Mouse (Mus musculus): ENCODE measurements around the gene Gpd1.
"Not testable (repeated sequence)": the region's sequence is repeated elsewhere in the genome, so short reads cannot be mapped to it uniquely, and the experiment has no call there.

Gpd1 gene

DNA sequence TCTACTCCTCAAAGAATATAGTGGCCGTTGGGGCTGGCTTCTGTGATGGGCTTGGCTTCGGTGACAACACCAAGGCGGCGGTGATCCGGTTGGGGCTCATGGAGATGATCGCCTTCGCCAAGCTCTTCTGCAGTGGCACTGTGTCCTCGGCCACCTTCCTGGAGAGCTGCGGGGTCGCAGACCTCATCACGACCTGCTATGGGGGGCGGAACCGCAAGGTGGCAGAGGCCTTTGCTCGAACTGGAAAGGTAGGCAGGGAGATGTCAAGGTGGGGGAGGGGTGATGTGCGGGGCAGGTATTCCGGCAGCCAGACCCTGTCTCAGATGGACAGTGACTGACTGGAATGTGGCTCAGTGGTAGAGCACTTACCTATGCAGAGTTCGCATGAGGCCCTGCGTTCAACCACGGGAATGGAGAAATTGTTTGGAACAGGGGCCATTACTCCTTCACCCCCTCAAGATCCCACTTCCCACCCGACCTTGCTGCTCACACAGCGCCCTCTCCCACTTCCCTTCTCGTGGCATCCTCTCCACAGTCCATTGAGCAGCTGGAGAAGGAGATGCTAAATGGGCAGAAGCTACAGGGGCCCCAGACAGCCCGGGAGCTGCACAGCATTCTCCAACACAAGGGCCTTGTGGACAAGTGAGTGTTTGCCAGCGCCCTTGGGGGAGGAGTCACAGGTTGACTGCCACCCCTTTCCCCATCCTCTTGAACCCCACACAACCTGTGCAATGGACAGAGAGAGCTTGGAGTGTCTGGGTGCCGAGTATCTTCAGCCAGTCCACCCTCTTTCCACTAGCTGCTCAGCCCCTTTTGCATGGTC is 4.8 kb downstream of the Gpd1 start:
- DNase-seq (ENCODE audit: low spot score): no peak

DNA sequence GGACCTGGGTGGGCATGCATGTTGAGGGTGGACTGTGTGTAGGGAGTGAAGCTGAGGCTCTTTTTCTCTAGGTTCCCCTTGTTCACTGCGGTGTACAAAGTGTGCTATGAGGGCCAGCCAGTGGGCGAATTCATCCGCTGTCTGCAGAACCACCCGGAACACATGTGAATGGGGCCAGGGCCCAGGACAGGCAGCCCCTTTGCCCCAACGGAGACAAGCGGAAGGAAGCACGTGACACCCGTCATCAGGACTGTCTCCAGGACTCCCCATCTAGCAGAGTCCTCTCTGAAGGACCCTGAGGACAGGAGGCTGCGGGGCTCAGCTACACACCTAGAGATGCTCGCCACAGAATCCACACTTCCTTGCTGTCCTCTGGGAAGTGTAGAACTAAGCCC is 5.8 kb downstream of the Gpd1 start:
- DNase-seq (ENCODE audit: low spot score): no peak

DNA sequence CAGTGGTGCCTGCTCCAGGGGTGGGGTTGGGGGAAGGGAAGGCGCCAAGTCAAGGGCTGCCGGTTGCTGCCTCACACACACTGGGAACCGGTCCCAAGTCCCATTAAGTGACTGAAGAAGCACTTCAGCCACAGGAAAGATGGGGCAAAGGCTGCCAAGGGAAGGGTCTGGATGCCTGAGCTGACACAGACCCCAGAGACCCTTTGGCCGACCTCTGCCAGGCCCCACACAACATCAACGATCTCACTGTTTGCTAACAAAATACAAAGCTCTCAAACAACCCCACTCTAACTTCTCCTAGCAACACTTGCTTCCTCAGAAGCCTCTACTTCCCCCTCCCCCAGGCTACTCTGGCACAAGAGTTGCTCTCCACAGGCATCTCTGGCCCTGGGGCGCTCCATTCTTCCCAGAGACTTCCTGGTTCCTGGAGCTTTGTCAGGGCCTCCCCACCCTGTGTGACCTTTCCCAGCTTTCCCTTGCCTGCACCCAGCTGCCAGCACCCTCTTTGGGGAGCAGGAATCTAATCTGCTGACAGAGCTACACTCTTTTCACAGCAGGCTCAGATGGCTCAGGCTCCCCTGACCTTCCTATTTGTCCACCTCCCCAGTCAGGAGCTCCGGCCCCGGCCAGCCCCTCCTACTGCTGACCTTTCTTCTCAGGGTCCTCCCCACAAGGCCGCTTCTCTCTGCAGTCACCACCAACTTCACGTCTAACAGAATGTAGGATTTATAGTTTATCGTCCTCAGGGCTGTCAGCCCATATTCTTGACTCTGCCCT is 6.4 kb downstream of the Gpd1 start:
- peak; percentile 71 for DNase-seq (ENCODE audit: low spot score)

DNA sequence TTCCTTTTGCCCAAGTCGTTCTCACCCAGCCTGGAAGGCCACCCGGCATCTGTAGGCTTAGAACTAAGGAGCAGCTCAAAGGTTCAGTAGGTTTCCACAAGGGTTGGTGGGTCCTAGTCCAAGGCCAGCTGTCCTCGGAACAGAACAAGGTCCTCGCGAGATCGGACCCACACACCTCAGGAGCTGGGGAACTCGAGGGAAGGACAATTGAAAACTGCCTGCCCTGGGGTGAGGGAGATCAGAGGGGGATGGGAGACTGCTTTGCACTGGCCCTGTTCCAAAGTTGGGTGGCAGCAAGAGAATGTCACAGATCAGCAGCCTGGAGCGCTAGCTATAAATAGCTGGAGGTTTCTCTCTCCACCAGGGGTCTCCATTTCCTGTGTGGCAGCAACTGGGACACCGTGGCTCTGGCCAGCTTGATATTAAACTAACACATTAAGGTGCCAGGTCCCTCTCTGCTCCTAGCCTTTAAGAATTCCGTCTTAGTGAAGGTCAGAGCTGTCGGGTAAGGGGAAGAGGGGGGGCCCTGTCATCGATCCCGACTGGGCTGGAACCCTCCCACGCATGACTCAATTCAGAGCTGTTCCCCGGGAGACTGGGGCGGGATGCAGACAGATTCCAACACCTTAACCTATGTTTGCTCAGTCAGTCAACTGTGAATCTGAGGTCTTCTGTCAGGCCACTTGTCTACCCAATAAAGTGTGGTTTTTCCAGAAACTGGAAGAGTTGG is 7.1 kb downstream of the Gpd1 start:
- DNase-seq (ENCODE audit: low spot score): peak; percentile 66

DNA sequence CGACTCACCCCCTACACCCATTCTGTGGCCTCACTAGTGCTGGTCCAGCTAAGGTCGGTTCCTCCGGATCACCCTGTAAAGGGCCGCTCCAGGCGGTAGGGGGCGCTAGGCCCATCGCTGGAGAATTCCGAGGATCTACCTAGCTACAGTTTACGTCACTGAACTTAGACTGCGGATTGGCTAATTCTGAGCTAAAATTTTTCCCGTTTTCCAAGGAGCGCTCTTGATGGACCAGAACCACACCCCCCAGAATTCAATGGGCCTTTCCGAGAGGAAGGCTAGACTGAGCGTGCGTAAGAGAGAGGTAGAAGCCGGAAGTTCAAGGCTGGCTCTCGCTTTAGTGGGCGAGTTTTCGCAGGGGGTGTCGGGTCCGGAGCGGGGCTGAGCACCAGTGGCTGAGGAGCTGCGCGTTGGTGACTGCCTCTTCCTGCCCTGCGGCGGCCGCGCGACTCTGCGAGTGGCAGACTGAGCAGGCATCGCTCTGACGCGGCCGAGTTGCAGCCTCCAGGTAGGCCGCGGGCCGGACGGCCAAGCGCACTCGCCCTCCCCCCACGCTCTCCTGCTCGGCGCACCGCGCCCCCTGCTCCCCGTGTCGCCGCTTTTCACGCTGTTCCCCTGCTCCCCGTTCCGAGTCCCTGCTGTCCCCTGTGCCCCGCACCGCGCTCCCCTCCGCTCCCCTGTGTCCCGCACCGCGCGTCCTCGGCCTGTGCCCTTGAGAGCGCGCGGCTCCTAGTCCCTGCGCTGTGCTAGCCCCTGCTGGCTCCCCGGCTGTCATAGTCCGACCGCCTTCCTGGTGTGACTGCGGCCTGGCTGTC is 8.2 kb downstream of the Gpd1 start, which contains the start of gene Cox14:
Gene Cox14 (plus strand): TSS at position 278 of the 815 bp plus-strand sequence.
- DNase-seq (ENCODE audit: low spot score): peak; percentile 92

DNA sequence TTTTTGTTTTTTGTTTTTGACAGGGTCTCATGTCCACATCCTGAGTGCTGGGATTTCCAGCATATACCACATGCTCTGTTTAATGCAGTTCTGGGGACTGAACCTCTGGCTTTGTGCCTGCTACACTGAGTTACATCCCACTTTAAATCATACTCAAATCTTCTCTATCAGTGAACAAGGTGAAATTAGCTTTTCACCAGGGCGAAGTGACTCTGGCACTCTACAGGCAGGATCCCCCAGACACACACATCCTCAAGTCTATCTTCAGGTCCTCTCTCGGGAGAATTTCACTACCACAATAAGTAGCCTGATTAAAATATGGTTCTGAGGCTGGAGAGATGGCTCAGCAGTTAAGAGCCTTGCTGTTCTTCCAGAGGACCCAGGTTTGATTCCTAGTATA is 9.2 kb downstream of the Gpd1 start:
- DNase-seq (ENCODE audit: low spot score): no peak

DNA sequence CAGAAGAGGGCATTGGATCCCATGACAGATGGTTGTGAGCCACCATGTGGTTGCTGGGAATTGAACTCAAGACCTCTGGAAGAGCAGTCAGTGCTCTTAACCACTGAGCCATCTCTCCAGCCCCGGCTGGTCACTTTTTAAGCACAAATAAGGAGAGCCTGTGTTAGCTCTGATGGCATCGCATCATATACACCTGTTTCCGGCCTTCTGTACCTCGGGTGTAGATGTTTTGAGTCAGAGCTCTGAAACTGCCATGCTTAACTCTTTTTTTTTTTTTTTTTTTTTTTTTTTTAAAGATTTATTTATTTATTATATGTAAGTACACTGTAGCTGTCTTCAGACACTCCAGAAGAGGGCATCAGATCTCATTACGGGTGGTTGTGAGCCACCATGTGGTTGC is 9.7 kb downstream of the Gpd1 start:
- not testable (repeated sequence) for DNase-seq (ENCODE audit: low spot score)

DNA sequence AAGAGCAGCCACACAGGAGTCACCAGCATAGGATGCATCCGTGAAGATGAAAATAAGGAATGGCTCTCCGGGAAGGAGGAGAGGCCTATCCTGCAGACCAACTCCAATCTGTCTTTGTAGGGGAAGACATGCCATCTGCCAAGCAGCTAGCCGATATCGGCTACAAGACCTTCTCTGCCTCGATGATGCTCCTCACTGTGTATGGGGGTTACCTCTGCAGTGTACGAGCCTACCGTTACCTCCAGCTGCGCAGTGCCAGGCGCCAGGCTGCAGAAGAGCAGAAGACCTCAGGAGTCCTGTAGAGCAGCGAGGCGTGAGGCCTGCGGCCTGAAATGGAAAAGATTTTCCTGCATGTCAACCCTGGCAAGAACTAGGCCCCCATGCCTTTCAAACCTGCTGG is 10.2 kb downstream of the Gpd1 start:
- DNase-seq (ENCODE audit: low spot score): no peak

DNA sequence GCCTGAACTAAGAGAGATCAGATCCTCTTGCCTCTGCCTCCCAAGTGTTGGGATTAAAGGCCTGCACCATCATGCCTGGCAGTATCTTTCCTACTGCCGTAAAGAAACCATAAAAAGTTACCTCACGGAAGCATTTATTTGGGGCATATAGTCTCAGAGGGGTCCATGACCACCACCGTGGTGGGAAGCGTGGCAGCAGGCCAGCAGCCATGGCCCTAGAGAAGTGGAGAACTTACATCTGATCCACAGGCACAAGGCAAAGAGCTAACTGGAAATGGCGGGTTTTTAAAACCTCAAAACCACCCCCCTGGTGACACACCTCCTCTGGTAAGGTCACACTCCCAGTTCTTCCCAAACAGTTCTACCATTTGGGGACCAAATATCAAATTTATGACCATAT is 10.9 kb downstream of the Gpd1 start:
- no peak for DNase-seq (ENCODE audit: low spot score)

DNA sequence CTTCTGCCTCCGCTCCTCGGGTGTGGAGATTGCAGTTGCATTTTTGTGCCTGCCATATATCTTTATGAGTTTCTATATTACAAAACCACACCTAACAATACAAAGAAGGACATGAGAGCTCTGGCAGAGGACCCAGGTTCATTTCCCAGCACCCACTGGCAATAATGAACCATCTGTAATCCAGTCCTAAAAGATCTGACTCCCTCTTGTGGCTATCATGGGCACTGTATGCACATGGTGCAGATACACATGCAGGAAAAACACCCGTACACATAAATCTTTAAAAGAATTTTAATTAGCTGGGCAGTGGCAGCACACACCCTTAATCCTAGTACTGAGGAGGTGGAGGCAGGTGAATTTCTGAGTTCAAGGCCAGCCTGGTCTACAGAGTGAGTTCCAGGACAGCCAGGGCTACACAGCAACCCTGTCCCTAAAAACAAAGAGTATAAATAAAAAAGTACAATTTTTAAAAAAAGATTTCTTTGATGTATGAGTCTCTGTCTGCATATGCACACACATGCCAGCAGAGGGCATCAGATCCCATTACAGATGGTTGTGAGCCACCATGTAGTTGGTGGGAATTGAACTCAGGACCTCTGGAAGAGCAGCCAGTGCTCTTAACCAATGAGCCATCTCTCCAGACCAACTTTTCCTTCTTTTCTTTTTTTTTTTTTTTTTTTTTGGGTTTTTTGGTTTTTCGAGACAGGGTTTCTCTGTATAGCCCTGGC is 11.9 kb downstream of the Gpd1 start:
- DNase-seq (ENCODE audit: low spot score): no peak

DNA sequence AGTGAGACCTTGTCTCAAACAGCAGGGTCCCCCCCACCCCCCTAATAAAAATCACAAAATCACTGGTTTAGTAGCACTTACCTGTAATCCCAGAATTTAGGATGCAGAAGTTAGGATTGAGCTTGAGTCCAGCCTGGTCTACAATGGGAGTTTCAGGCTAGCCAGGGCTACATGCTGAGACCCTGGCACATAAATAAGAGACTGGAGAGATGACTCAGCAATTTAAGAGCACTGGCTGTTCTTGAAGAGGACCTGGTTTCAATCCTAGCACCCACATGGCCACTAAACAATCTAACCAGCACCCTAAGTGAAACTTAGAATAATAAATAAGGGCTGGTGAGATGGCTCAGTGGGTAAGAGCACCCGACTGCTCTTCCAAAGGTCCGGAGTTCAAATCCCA is 13.9 kb downstream of the Gpd1 start:
- DNase-seq (ENCODE audit: low spot score): no peak

DNA sequence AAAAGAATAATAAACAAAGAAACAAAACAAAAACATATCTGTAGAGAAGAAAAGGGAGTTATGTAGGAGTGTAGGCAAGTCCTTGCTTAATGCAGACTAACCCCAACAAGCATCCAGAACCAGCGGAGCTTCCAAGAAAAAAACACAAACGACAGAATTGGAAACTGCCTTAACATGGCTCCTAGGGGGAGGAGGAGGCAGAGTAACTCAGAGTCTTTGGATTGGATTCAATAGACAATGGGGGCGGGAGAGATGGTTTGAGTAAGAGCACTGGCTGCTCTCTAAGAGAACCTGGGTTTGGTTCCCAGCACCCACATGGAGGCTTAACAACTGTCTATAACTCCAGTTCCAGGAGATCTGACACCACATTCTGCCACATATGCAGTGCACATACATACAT is 14.4 kb downstream of the Gpd1 start:
- DNase-seq (ENCODE audit: low spot score): no peak

DNA sequence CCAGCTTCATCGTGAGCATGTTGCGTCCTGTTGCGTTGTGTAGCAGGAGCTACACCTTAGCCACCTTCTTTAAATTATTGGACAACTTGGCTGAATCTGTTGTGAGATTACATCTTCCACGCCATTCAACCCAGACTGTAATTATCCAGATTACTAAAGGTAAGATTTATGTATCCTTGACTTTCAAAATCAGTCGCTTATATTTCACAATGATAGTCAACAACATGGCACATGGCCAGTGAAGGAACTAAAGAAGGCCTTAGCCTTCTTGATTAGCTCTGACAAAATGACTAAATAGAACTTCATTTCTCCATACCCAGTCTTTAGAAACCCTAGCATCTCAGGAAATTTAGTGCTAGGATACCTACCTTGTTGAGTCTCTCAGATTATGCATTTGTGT is 15.9 kb downstream of the Gpd1 start:
- no peak for DNase-seq (ENCODE audit: low spot score)

DNA sequence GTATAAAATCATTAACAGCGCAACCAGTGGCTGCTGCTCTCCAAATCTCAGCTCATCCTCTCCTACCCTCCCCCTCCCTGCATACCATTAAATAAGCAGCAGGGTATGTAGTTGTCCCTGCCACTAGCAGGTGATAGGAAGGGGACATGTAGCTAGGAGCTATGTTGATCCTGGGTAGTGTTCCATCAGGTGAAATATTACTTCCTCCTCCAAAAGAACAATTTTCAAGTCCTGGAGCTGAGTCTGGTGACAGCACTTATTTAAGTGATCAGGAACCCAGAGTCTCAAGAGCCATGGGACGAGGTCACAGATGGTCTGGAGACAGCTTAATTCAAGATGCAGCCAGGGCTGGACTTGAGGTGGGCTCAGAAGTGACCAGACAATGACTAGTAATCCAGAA is 18.3 kb downstream of the Gpd1 start:
- peak; percentile 100 for DNase-seq (ENCODE audit: low spot score)

DNA sequence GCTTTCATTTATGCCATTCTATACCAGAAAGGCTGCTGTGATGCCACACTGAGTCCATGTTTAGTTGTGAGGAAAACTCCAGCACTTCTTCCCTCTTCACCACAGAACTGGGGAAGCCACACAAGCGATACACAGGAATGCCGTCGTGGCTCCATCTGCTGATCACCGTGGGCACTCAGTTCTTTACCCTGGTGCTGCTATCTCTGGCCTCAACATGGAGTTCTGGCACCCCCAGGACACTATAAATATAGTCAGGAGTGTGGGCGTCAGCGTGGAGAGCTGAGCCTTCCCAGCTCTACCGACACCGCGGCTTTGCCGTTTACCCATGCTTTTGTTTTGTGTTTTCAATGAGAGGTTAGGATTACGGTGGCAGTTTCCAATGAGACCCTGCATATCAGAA is 19.4 kb downstream of the Gpd1 start:
- no peak for DNase-seq (ENCODE audit: low spot score)

DNA sequence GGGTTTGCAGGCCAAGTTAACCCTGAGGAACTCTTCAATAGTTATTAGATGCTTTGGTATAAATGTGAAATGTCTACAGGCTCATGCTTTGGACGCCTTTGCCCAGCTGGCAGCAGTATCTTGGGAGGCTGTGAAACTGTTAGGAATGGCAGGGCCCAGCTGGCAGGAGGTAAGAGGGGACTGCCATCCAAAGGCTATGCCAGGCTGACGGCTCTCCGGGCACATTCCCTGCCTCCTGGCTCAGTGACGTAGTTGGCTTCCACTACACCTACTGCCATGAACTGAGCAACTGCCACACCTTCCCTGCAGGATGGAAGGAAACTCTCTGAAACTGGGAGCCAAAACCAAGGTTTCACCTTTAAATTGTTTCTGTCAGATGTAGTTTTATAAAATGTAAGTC is 22.9 kb downstream of the Gpd1 start:
- DNase-seq (ENCODE audit: low spot score): no peak

DNA sequence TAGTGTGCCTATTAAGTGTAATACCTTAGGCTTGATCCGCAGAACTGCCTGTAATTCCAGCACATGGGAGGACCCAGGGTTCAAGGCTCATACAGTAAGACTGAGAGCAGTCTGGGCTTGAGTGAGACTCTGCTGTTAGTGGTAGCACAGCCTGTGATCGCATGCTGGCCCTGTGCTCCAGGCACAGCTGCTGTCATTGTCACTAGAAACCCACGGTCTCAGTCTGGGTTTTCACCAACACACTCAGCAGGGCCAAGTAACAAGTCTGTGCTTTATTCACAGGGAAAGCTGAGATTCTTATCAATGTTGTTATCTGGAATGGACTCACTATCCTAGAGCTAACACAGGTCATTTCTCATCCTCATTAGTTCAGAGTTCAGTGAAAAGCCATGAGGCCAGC is 36.9 kb downstream of the Gpd1 start:
- DNase-seq (ENCODE audit: low spot score): no peak

DNA sequence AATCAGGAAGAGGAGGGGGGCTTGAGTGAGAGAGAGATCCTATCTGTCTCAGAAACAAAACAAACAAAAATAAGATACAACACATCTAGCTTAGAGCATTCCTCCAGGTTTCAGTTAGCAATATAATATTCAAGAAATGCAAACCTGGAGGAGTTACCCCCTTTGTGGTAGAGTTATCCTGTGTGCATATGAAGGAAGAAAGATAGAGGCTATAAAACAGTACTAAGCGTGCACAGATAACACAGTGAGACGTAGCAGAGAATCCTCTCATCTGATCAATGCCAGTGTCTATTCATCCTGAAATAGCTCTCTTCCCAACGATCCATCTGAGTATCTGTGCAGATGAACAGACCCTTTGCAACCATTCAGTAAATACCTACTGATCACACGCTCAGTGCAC is 50.2 kb downstream of the Gpd1 start:
- DNase-seq (ENCODE audit: low spot score): no peak

DNA sequence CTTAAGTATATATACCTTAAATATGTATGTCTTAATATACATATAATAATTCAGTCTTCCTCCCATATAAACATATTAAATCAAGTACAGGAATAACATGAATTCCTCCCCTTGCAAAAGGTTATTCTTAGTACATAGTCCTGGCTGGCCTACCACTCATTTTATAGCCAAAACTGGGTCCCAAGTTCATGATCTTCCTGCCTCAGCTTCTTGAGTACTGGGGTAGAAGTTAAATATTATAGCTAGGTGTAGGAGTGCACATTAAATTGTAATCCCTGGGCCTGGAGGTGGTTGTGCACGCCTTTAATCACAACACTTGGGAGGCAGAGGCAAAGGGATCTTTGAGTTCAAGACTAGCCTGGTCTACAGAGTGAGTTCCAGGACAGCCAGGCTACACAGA is 51.4 kb downstream of the Gpd1 start:
- DNase-seq (ENCODE audit: low spot score): no peak

DNA sequence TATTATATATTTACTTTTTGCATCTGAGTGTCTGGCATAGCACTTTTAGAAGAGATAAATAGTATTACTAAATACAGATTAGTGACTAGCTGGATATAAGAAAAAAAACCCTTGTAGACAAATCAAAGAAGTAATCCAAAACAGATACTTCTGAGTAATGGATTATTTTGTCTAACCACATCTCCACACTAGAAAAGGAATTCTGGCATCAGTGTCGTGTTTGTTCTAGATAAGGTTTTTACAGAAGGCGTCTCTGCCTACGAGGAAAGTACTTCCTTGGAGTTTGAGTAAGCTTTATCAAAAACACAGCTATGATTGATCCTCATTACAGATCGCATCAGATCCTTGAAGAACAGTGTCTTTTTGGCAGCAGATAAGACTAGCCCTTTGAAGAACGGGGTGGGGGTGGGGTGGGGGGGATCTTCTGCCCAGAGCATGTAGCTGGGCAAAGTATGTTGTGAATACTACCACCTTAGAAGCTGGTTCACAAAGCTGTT is 53.7 kb downstream of the Gpd1 start:
- no peak for DNase-seq (ENCODE audit: low spot score)

Data from urinary bladder, postnatal 14 days (tissue).